Mouse (Mus musculus): ENCODE measurements at regions not wholly inside any gene's neighbourhood (a gene's known extent, or its start where the extent isn't known, plus 50 kb on each side); places are given as distances from the start of the nearest gene placed in this dataset.

- no peak for DNase-seq (ENCODE audit: low spot score)
- no peaks in the 10 kb centered on the region for H3K4me1 ChIP-seq
- no peaks in the 10 kb centered on the region for H3K27me3 ChIP-seq (ENCODE audit: low read depth, poor library complexity, severe bottlenecking)
- no peaks in the 10 kb centered on the region for H3K9me3 ChIP-seq (replicated peaks)
- H3K4me3 ChIP-seq, result no peak overlapping the region
- no peak overlapping the region for H3K27ac ChIP-seq (replicated peaks)
- H3K36me3 ChIP-seq, result no peaks in the 10 kb centered on the region
These were observed 1202.3 kb downstream of the Cdh8 start for GRCm38 (mm10) chr8:98214019-98214418.
